Mouse (Mus musculus): ENCODE results near the gene Tirap. TPM values are rescaled to one million over a fixed set of nuclear protein-coding genes. Genes with fewer than 3 reads are reported as not detected.

The Tirap gene
- 10 to 100 TPM; 22.4 to 25.3 TPM for total RNA-seq (2023)

GRCm38 (mm10) chr9:35199772-35200471, at the start of gene Tirap, which contains the start of gene Srpr:
Gene Tirap (minus strand): TSS chr9:35200291.
Gene Srpr (plus strand): TSS chr9:35200175.

GRCm38 (mm10) chr9:35210542-35211474, 10.7 kb upstream of the Tirap start, which contains the start of gene Foxred1:
Gene Foxred1 (minus strand): TSS chr9:35211055.

GRCm38 (mm10) chr9:35175251-35176123, 24.6 kb downstream of the Tirap start, which contains the start of gene Dcps:
Gene Dcps (minus strand): TSS chr9:35176061.

Other genes with a start within 250 kb of the Tirap start
- gene St3gal4, start 81.0 kb downstream of the Tirap start, total RNA-seq (2023): 100 to 1,000 TPM; 173 to 175 TPM
- 10 to 100 TPM; 27.9 to 32.4 TPM for gene Dcps, start 24.2 kb downstream of the Tirap start, total RNA-seq (2023)
- gene Srpr, start 116 bp downstream of the Tirap start, total RNA-seq (2023): 10 to 100 TPM; 82.8 to 88.7 TPM
- 10 to 100 TPM; 26.9 to 31.7 TPM for gene Foxred1, start 10.8 kb upstream of the Tirap start, total RNA-seq (2023)
- 10 to 100 TPM; 26.8 to 27.8 TPM for gene Fam118b, start 67.5 kb upstream of the Tirap start, total RNA-seq (2023)
- 10 to 100 TPM; 21.3 to 21.8 TPM for gene Rpusd4, start 67.6 kb upstream of the Tirap start, total RNA-seq (2023)
- 1 to 10 TPM; 2.7 to 2.9 TPM for gene Cdon, start 220.8 kb upstream of the Tirap start, total RNA-seq (2023)